Mouse (Mus musculus) heart, adult 2 months (tissue): ENCODE measurements around the gene Cpxm2.

Source experiments
- CTCF ChIP-seq: fragments of 200-600 bp; IDR thresholded peaks from 2 replicates; pipeline ENCODE4 v1.8.1; 2022; ENCODE audit warnings: antibody characterized with exemption, mild to moderate bottlenecking, moderate library complexity
- EP300 ChIP-seq: fragments of 200-500 bp; IDR thresholded peaks from 2 replicates; pipeline ENCODE4 v1.6.1; 2011; ENCODE audit warnings: low read depth, low read length, control low read depth; ENCODE audit not compliant: insufficient read depth
- POLR2A ChIP-seq: fragments of 200-500 bp; IDR thresholded peaks from 2 replicates; pipeline ENCODE4 v1.6.1; 2011; ENCODE audit warnings: mild to moderate bottlenecking, low read depth, low read length, control low read depth; ENCODE audit not compliant: insufficient read depth

GRCm38 (mm10) chr7:132145227-132145800 lies 9.2 kb downstream of the Cpxm2 start:
- TF ChIP-seq CTCF (no peak), EP300 (no peak), POLR2A (no peak)
